In genomic region chr4:122861836-122862235, GRCm38 (mm10) we compare ENCODE assay signal across 24 mouse cellular contexts.
"Had no signal": no experiment of that assay in that cellular context is flagged by ENCODE, and none has a peak within 500 bp of the region (broad histone marks: within the 10 kb centered on the region; RNA-seq: fewer than 3 reads in every experiment).

No protein-coding gene starts in this region.

- H3K27ac ChIP-seq: heart, embryonic 10.5 days; hindbrain, embryonic 10.5 days; hindbrain, embryonic 12.5 days; hindbrain, embryonic 14.5 days; intestine, embryonic 15.5 days; layer of hippocampus, adult 2 months; left cerebral cortex, adult 2 months; limb, embryonic 10.5 days; limb, embryonic 12.5 days; liver, embryonic 13.5 days; liver, embryonic 15.5 days had no signal

- H3K4me3 ChIP-seq: heart, embryonic 10.5 days; heart, embryonic 12.5 days; hindbrain, embryonic 10.5 days; hindbrain, embryonic 12.5 days; intestine, embryonic 15.5 days; layer of hippocampus, adult 2 months; left cerebral cortex, adult 2 months; limb, embryonic 10.5 days; limb, embryonic 12.5 days; liver, embryonic 13.5 days; liver, embryonic 15.5 days had no signal

- H3K4me1 ChIP-seq: heart, embryonic 10.5 days; hindbrain, embryonic 10.5 days; hindbrain, embryonic 12.5 days; intestine, embryonic 15.5 days; limb, embryonic 10.5 days; limb, embryonic 12.5 days; liver, embryonic 13.5 days had no signal

- DNase-seq: gastrocnemius, postnatal 14 days; gastrocnemius, postnatal 36 days; heart, adult 18-20 months; heart, postnatal 10 days; heart, postnatal 4 days; kidney, adult 18-20 months; kidney, adult 8-10 months; kidney, postnatal 10 days; kidney, postnatal 25 days; kidney, postnatal 4 days; liver; liver, embryonic 13.5 days; liver, postnatal 0 days had no signal

- H3K27me3 ChIP-seq: heart, embryonic 12.5 days; hindbrain, embryonic 12.5 days; intestine, embryonic 15.5 days; limb, embryonic 12.5 days; liver, embryonic 13.5 days; liver, embryonic 15.5 days had no signal
